Mouse (Mus musculus) brain, embryonic 14.5 days (tissue): Measurements from ENCODE around the gene Mex3a. TPM values are rescaled to one million over a fixed set of nuclear protein-coding genes. Genes with fewer than 3 reads are reported as not detected.

Source experiments
- DNase-seq: peaks from one replicate; pipeline ENCODE4 v3.0.0-alpha.2; 2011; ENCODE audit warnings: low read depth
- CTCF ChIP-seq: fragments of 200-500 bp; IDR thresholded peaks from 2 replicates; pipeline ENCODE4 v1.5.1; 2012; ENCODE audit warnings: inconsistent platforms, mild to moderate bottlenecking, moderate library complexity, borderline replicate concordance; ENCODE audit not compliant: insufficient read depth, insufficient read length; ENCODE audit errors: extremely low read depth
- POLR2A ChIP-seq: fragments of 200-500 bp; IDR thresholded peaks from 2 replicates; pipeline ENCODE4 v1.6.1; 2012; ENCODE audit warnings: mild to moderate bottlenecking, inconsistent platforms, borderline replicate concordance; ENCODE audit not compliant: poor library complexity, insufficient read depth, insufficient read length, severe bottlenecking; ENCODE audit errors: extremely low read depth
- polyA plus RNA-seq: library from polyadenylated mRNA; depleted of rRNA; stranded (reverse); fragments of >200 nt; gene quantifications from 2 replicates; pipeline ENCODE4 v1.2.3, GENCODE M21; 2012

The Mex3a gene
- polyA plus RNA-seq, 1 experiment: 103 TPM

DNA sequence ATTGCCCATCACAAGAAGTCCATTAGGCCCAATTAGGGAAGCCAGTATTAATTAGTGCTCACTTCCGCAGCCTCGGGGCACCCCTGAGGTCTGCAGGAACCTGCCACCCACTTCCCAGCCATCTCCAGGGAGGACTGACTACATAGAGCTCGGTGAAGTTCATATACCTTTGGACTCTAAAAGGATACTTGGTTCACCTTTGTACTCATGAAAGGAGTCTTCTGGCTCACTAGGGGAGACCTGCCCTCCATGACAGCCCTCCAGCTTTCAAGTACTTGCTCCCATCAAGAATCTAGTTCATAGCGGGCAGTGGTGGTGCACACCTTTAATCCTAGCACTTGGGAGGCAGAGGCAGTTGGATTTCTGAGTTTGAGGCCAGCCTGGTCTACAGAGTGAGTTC lies 13.8 kb upstream of the Mex3a start:
- no peak for TF ChIP-seq CTCF
- TF ChIP-seq POLR2A: no peak
- no peak for DNase-seq

DNA sequence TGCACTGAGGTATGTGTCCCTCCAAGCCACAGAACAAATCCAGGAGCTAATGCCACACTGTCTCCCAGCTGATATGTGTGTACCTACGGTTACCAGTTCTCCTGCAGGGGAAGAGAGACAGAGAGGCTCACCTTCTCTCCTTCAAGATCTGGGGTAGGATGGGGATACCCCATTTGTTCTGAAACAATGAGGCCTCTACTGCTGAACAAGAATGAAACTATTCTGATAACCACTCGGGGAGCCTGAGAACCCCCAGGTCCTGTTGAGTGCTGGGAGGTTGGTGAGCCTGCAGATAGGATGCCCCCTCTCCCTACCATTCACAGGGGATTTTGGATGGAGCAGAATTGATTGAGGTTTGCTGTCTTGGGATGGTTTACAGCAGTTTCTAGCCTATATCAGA lies 12.1 kb upstream of the Mex3a start:
- no peak for TF ChIP-seq CTCF
- no peak for TF ChIP-seq POLR2A
- no peak for DNase-seq

DNA sequence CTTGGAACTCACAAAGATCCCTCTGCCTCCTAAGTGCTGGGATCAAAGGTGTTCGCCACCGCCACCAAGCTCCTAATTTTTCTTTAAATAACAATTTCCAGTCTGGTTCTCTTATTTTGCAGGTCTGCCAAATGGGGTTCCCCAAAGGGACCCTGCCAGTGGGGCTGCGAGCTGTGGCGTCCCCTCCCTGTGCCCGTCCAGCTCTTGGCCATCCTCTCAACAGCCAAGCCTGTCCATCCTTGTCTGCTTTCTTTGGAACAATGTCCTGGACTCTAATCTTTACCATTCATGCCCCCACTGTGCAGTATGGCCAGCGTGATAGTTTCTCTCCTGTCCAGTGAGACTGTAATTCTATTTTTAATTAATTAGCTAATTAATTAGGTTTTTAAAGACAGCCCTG lies 11.0 kb upstream of the Mex3a start:
- TF ChIP-seq POLR2A (no peak), CTCF (no peak)
- DNase-seq: no peak

DNA sequence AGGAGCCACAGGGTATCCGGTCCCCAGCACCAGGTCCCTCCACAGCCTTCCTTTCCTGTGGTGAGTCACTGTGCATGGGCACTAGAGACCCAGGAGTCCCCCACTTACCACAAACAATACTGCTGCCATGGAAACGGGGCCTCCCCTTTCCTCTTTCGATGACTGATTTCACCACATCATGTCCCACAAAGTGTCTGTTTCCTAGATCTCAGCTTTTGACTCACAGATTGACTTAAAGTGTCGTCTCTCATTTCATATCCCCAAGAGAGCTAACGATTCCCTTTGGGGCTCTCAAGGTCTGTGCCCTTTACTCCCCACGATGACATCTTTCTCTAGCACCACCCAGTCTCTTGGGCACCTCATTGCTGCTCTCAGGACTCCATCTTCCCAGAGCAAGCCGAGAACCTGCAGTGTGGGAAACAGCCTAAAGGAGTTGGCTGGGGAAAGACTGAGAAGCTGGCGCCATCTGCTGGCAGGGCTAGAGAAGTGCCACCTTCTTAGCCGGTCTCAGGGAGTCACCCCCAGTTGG lies 10.3 kb upstream of the Mex3a start:
- DNase-seq: peak; percentile 79
- peak; percentile 94 for TF ChIP-seq CTCF
- no peak for TF ChIP-seq POLR2A

DNA sequence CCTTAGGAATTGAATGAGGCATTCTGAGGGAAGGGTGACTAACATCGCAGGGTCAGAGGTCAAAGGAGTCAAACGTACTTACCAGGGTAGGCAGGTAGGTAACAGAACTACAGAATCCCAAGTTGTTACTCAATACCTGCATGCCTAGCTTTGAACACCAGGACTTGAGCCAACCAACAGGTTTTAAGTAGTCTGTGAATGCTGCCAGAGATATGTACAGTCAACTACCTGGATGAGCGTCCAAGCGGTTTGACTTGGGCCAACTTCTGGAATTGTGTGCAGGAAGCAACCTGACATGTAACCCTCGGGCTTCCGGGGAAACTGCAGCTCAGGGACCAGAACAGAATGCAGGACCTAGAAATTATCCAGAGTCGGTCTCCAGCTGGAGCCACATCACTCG lies 9.2 kb upstream of the Mex3a start:
- no peak for DNase-seq

DNA sequence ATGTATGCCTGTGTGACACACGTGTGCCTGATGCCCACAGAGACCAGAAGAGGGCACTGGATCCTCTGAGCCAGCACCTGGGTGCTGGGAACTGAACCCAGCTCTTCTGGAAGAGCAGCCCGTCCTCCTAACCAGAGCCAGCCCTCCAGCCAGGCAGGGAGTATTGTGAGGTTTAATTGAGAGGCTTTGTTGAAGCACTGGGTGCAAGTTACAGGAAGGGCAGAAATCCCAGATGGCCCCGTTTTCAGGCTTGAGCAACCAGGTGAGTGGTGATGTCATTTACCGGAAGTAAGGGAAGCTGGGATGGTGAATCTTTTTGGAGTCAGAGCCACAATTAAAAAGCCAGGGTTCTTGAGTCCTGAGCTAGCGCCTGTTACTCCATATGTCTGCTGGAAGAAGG lies 7.2 kb upstream of the Mex3a start:
- no peak for DNase-seq
- TF ChIP-seq POLR2A: no peak
- TF ChIP-seq CTCF: no peak

More for the DNA sequence above, 9.2 kb upstream of the Mex3a start:
- TF ChIP-seq CTCF (no peak), POLR2A (no peak)

DNA sequence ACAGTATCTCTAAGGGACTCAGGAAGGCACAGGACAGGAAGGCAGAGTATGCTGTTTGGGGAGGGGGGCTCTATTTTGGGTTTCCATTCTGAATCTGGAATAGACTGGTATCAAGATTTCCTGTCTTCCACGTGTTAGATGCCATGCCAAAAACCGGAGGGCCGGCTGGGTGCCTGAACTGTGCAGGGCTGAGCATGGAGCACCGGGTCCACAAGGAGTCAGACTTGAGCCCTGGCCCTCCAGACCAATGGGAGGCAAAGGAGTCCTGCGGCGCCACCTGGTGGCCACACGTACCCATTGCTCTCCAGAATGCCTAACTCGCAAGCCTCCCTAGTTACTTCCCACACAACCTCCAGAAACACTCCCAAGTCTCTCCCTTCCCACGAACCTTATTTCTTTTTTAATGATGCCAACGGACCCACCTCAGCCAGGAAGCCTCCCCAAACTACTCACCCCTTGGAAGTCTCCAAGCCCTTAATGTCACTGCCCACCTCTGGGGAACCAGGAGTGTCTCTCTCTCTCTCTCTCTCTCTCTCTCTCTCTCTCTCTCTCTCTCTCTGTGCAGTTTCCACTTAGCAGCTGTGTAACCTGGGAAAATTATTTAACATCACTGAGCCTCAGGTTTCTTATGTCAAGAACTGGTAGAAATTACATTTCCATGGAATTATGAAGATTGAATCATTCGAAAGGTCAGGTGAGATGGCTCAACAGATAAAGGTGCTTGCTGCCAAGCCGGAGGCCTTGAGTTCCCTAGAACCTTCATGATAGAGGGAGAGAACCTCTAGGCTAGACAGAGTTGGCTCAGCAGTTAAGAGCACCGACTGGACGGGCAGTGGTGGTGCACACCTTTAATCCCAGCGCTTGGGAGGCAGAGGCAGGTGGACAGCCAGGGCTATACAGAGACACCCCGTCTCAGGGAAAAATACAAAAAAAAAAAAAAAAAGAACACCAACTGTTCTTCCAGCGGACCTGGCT lies 5.8 kb upstream of the Mex3a start:
- DNase-seq: peak; percentile 94
- TF ChIP-seq POLR2A (no peak), CTCF (peak; percentile 99)

DNA sequence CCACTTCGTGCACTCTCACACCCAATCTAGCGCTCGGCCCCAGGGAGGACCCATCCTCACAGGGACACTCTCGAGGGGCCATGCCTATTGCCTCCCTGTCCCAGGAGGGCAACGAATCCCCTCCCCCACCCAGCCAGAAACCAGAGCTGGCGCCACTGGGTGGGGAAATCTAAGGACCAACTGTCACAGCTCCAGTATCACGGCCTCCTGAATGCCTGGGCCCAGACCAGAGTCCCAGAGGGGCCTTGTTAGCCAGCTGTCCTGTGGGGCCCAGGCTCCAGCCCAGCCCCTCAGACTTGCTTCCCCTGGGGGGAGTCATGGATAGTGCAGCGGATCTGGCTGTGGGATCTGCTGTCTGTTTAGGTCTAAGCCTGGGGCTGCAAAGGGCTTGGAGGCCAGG lies 4.6 kb upstream of the Mex3a start:
- TF ChIP-seq CTCF: no peak
- TF ChIP-seq POLR2A: no peak
- peak; percentile 45 for DNase-seq

DNA sequence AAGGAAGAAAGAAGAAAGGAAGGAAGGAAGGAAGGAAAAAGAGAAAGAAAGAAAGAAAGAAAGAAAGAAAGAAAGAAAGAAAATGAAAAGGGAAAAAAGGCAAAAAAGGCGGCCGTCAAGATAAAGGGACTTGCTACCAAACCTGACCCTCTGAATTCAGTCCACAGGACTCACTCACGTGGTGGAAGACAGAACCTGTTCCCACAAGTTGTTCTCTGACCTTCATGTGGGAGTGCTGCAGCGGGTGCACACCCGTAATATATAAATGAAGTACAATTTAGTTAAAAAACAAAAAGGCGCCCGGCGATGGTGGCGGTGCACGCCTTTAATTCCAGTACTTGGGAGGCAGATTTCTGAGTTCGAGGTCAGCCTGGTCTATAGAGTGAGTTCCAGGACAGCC lies 3.5 kb upstream of the Mex3a start:
- TF ChIP-seq POLR2A: no peak
- no peak for TF ChIP-seq CTCF

DNA sequence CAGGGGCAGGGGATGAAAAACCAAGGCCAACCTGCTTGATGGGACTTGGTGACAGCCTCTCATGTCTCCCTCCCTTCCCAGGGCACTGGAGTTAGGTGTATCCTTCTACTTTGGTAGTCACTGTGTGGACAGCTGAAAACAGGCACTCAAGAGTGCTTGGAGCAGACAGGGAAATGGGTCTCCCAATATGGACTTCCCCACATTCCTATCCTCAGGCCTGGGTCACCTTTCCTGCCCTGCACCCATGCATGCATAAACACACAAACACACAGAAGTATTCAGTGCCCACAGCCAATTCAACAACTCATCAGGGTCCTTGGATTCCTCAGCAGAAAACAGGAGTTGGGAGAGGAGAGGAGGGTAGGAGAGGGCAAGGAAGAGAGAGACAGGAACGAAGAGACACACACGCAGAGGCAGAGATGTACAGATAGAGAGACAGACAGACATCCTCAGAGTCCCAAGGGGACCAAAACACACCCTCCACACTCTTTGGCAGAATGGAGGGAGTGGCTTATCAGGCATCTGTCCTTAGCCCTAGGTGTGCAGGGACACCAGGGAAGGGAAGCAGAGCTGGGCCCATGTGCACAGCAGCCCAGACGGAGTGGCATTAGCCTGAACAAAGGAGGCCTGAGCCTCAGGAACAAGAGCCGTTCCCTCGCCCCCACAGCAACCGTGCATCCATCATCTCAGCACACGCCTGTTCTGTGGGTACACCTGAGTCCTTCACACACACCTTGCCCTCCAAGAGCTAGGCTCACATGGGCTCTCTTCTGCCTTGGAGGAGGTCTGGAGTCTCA lies 2.8 kb upstream of the Mex3a start:
- DNase-seq: peak; percentile 52
- TF ChIP-seq POLR2A (no peak), CTCF (no peak)

More for the DNA sequence above, 3.5 kb upstream of the Mex3a start:
- no peak for DNase-seq
